Mouse (Mus musculus) CH12.LX (cell line): ENCODE data around the gene Slc25a19. TPM values are rescaled to one million over a fixed set of nuclear protein-coding genes. Genes with fewer than 3 reads are reported as not detected.
A peak's percentile ranks its signal among the peaks of the same experiment; 100 is the strongest.

Experiments used
- DNase-seq: peaks from one replicate; pipeline ENCODE4 v3.0.0-alpha.2; 2013; ENCODE audit errors: extremely low read depth
- H3K27ac ChIP-seq: 2 replicates; pipeline ENCODE4 v1.5.1; 2012; ENCODE audit warnings: low read depth, mild to moderate bottlenecking, control low read depth, moderate library complexity; ENCODE audit not compliant: insufficient read depth
- H3K27me3 ChIP-seq: replicated peaks from 2 replicates; pipeline ENCODE3; 2012; ENCODE audit warnings: inconsistent platforms
- H3K36me3 ChIP-seq, 2 experiments: replicated peaks in 1 of 2; 2 replicates each; pipeline versions ENCODE3 to v1.6.1; 2012; ENCODE audit warnings: inconsistent platforms in 1 of 2, low read length in 1 of 2, mild to moderate bottlenecking in 1 of 2, mixed read lengths in 1 of 2, moderate library complexity in 1 of 2; ENCODE audit not compliant: control insufficient read depth in 1 of 2, insufficient read depth in 1 of 2
- H3K4me1 ChIP-seq, 2 experiments: 2 replicates each; pipeline ENCODE4 v1.6.1; 2012; ENCODE audit warnings: inconsistent platforms in 1 of 2, moderate library complexity in 1 of 2; ENCODE audit not compliant: insufficient read depth in 2 of 2, control insufficient read depth in 1 of 2
- H3K4me2 ChIP-seq: 2 replicates; pipeline ENCODE4 v1.6.1; 2012; ENCODE audit warnings: low read depth, mild to moderate bottlenecking, control low read depth; ENCODE audit not compliant: poor library complexity, insufficient read depth, severe bottlenecking
- H3K4me3 ChIP-seq, 3 experiments: fragments of 150-350 bp in 1 of 3; sonication (generic) in 1 of 3; replicated peaks in 1 of 3; 2 replicates each; pipeline versions ENCODE3 to v1.5.1; 2011 to 2012; ENCODE audit warnings: low read depth in 2 of 3, low read length in 2 of 3, mild to moderate bottlenecking in 2 of 3, moderate library complexity in 2 of 3, control low read depth in 1 of 3, improper control_type of control experiment in 1 of 3, inconsistent platforms in 1 of 3, mixed read lengths in 1 of 3; ENCODE audit not compliant: poor library complexity in 1 of 3
- H3K79me2 ChIP-seq: replicated peaks from 2 replicates; pipeline ENCODE4 v1.6.1; 2012; ENCODE audit warnings: mild to moderate bottlenecking, moderate library complexity; ENCODE audit not compliant: control insufficient read depth, poor library complexity, insufficient read depth, severe bottlenecking; ENCODE audit errors: extremely low read depth
- H3K9ac ChIP-seq: 2 replicates; pipeline ENCODE4 v1.6.1; 2012; ENCODE audit warnings: low read depth, mild to moderate bottlenecking, control low read depth, moderate library complexity; ENCODE audit not compliant: insufficient read depth
- H3K9me3 ChIP-seq: replicated peaks from 2 replicates; pipeline ENCODE3; 2012; ENCODE audit warnings: low read length, inconsistent platforms, mixed read lengths
- BHLHE40 ChIP-seq: IDR thresholded peaks from 2 replicates; pipeline ENCODE4 v1.6.1; 2011; ENCODE audit warnings: mild to moderate bottlenecking, low read depth, low read length, improper control_type of control experiment
- EP300 ChIP-seq: IDR thresholded peaks from 2 replicates; pipeline ENCODE4 v1.6.1; 2011; ENCODE audit warnings: low read length, improper control_type of control experiment
- IRF4 ChIP-seq: IDR thresholded peaks from 2 replicates; pipeline ENCODE4 v1.6.1; 2014; ENCODE audit warnings: low read depth, mild to moderate bottlenecking, inconsistent platforms, low read length, improper control_type of control experiment
- JUN ChIP-seq: IDR thresholded peaks from 2 replicates; pipeline ENCODE4 v1.6.1; 2011; ENCODE audit warnings: low read depth, mild to moderate bottlenecking, low read length, improper control_type of control experiment, moderate library complexity; ENCODE audit not compliant: insufficient read depth
- KAT2A ChIP-seq: IDR thresholded peaks from 2 replicates; pipeline ENCODE4 v1.6.1; 2012; ENCODE audit warnings: low read length, improper control_type of control experiment, inconsistent platforms; ENCODE audit not compliant: insufficient replicate concordance
- MAFK ChIP-seq: IDR thresholded peaks from 2 replicates; pipeline ENCODE4 v1.6.1; 2011; ENCODE audit warnings: low read length, improper control_type of control experiment; ENCODE audit not compliant: insufficient replicate concordance
- MYC ChIP-seq: IDR thresholded peaks from 2 replicates; pipeline ENCODE4 v1.6.1; 2011; ENCODE audit warnings: low read depth, mild to moderate bottlenecking, improper control_type of control experiment, low read length
- POLR2A ChIP-seq: IDR thresholded peaks from 2 replicates; pipeline ENCODE4 v1.6.1; 2011; ENCODE audit warnings: low read depth, mild to moderate bottlenecking, improper control_type of control experiment, low read length
- POLR2AphosphoS2 ChIP-seq: IDR thresholded peaks from 2 replicates; pipeline ENCODE4 v1.6.1; 2011; ENCODE audit warnings: low read depth, low read length, improper control_type of control experiment
- RAD21 ChIP-seq: IDR thresholded peaks from 2 replicates; pipeline ENCODE4 v1.6.1; 2011; ENCODE audit warnings: low read depth, mild to moderate bottlenecking, low read length, improper control_type of control experiment, moderate library complexity
- RCOR1 ChIP-seq: conservative IDR thresholded peaks from 2 replicates; pipeline ENCODE4 v1.6.1; 2012; ENCODE audit warnings: low read depth, mild to moderate bottlenecking, inconsistent platforms, low read length, improper control_type of control experiment
- SIN3A ChIP-seq: IDR thresholded peaks from 2 replicates; pipeline ENCODE4 v1.6.1; 2012; ENCODE audit warnings: low read length, improper control_type of control experiment, inconsistent platforms
- dilution Hi-C: fragments of 300-500 bp; cut with MboI; formaldehyde crosslinking; loops from 2 replicates; pipeline ENCODE4 v1.14.3; 2020; ENCODE audit warnings: low sequenced_read_pairs; ENCODE audit not compliant: extremely low pct_unique_long_range_greater_than_20kb, extremely low pct_ligation_motif_present
- in situ Hi-C: fragments of 300-500 bp; cut with MboI; formaldehyde crosslinking; loops from 3 replicates; pipeline ENCODE4 v1.14.3; 2019; ENCODE audit warnings: low sequenced_read_pairs, low pct_ligation_motif_present, low pct_unique_long_range_greater_than_20kb, mixed read lengths
- polyA plus RNA-seq: library from polyadenylated mRNA; unstranded; fragments of >175 nt; gene quantifications from 2 replicates; pipeline ENCODE4 v1.2.1, GENCODE M21; 2012; ENCODE audit warnings: low read depth; ENCODE audit not compliant: insufficient read length
- total RNA-seq, 2 experiments: library from RNA; depleted of rRNA; stranded (reverse); fragments of 300-350 nt in 1 of 2; fragments of >200 nt in 1 of 2; gene quantifications; 2 replicates each; pipeline ENCODE4 v1.2.3; 2012 to 2014

Slc25a19 gene
- total and polyA plus RNA-seq, 3 experiments = 277 to 398 (median 278) TPM

DNA sequence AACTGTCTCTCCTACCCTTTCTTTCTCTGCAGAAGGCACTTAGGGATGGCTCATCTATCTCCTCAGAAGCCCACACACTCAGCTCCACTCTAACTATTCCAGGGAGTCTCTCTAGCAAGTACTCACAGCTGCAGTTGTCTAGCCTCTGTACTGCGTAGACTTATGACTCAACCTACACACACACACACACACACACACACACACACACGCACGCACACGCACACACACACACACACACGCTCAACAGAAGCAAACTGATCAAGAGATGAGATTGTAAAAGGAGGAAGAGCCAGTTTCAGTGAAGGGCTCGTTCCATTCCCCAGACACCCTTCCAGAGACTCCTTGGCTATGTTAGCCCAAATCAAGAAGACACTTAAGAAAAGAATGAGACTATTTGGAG is 30.4 kb upstream of the Slc25a19 start:
- peaks cover 54 to 79% of the 10 kb centered on the region in 2 experiments for H3K36me3 ChIP-seq
- peaks cover 11% of the 10 kb centered on the region for H3K9me3 ChIP-seq
- H3K9ac ChIP-seq = no peak overlapping the region
- H3K4me2 ChIP-seq = no peak overlapping the region
- dilution Hi-C loops (no loop called here), in situ Hi-C loops (no loop called here)
- no peak overlapping the region for H3K4me3 ChIP-seq
- H3K79me2 ChIP-seq = peaks cover 95% of the 10 kb centered on the region
- no peaks in the 10 kb centered on the region for H3K27me3 ChIP-seq
- no peak overlapping the region for H3K27ac ChIP-seq
- peaks cover 6 to 59% of the 10 kb centered on the region in 2 experiments for H3K4me1 ChIP-seq
- no peak for TF ChIP-seq RAD21
- TF ChIP-seq MYC = no peak
- no peak for TF ChIP-seq MAFK
- TF ChIP-seq POLR2AphosphoS2 = 0 out of 2 replicates have a peak, but pooled peaks have one; percentile 28
- no peak for DNase-seq

- dilution Hi-C loops (no loop called here), in situ Hi-C loops (no loop called here)
- Histone ChIP-seq H3K79me2 (peaks cover 88% of the 10 kb centered on the region), H3K4me1 (peaks cover 12 to 84% of the 10 kb centered on the region in 2 experiments), H3K27ac (peak overlapping the region; percentile 83), H3K4me2 (no peak overlapping the region), H3K9me3 (no peaks in the 10 kb centered on the region), H3K36me3 (peaks cover 61 to 81% of the 10 kb centered on the region in 2 experiments), H3K4me3 (peak overlapping the region in 1 of 3 experiments; percentile 44), H3K9ac (no peak overlapping the region), H3K27me3 (no peaks in the 10 kb centered on the region)
- no peak for DNase-seq
- TF ChIP-seq EP300 = peak; percentile 37; the same call in 1 of the 2 replicates
- TF ChIP-seq KAT2A = no peak
- peak; percentile 78 for TF ChIP-seq BHLHE40
- 0 out of 2 replicates have a peak, but pooled peaks have one; percentile 42 for TF ChIP-seq IRF4
Observed at GRCm38 (mm10) chr11:115654128-115654527, 26.0 kb upstream of the Slc25a19 start.

DNA sequence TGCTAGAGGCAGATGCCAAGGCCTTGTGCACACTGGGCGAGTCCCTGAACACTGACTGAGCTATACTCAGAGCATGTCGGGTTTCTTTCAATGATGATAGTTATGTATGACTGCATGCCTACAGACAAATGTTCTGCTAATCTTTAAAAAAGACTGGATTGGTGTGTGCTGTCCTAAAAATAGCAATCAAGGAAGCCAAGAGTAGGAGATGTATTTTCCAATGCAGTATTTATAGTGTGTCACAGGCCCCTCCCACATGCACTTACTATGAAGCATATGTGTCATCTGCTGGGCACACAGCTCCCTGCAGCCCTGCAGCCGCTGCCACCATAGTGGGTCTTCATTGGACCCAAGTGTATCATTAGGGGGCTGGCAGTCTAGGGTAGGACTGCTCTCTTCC is 25.1 kb upstream of the Slc25a19 start:
- H3K27ac ChIP-seq = peak overlapping the region; percentile 21; the same call in 1 of the 2 replicates
- in situ Hi-C loops = no loop called here
- H3K4me3 ChIP-seq = no peak overlapping the region
- no peak overlapping the region for H3K4me2 ChIP-seq
- H3K9ac ChIP-seq = no peak overlapping the region
- DNase-seq = no peak
- H3K27me3 ChIP-seq = no peaks in the 10 kb centered on the region
- peaks cover 12 to 84% of the 10 kb centered on the region in 2 experiments for H3K4me1 ChIP-seq
- H3K9me3 ChIP-seq = no peaks in the 10 kb centered on the region
- H3K36me3 ChIP-seq = peaks cover 69 to 78% of the 10 kb centered on the region in 2 experiments
- peaks cover 84% of the 10 kb centered on the region for H3K79me2 ChIP-seq
- TF ChIP-seq SIN3A = no peak
- no peak for TF ChIP-seq MAFK
- TF ChIP-seq JUN = no peak
- TF ChIP-seq RCOR1 = no peak
- peak; percentile 41 for TF ChIP-seq POLR2A
- TF ChIP-seq, all 38 proteins: peak for 1
- dilution Hi-C loops = no loop called here
